Mouse (Mus musculus): ENCODE results near the gene Macrod2. TPM values are rescaled to one million over a fixed set of nuclear protein-coding genes. Genes with fewer than 3 reads are reported as not detected.
A peak's percentile ranks its signal among the peaks of the same experiment; 100 is the strongest.

Macrod2 gene
- polyA plus RNA-seq, 1 experiment from 2014 or later: 75.4 TPM

- H3K9me3 ChIP-seq: no peaks in the 10 kb centered on the region
- no peaks in the 10 kb centered on the region for H3K27me3 ChIP-seq
- no peaks in the 10 kb centered on the region for H3K36me3 ChIP-seq
- no peak overlapping the region for H3K9ac ChIP-seq (replicated peaks)
- no peak overlapping the region for H3K4me2 ChIP-seq (replicated peaks)
- 63% methylated on average over 3 of the region's 3 CpGs for WGBS
- ATAC-seq: peak; percentile 17; the same call in 1 of the 2 replicates
- no peak overlapping the region for H3K27ac ChIP-seq
- no peaks in the 10 kb centered on the region for H3K4me1 ChIP-seq (replicated peaks)
- no peak overlapping the region for H3K4me3 ChIP-seq (replicated peaks)
These were observed 435.0 kb downstream of the Macrod2 start for GRCm38 (mm10) chr2:140830086-140830485.

DNA sequence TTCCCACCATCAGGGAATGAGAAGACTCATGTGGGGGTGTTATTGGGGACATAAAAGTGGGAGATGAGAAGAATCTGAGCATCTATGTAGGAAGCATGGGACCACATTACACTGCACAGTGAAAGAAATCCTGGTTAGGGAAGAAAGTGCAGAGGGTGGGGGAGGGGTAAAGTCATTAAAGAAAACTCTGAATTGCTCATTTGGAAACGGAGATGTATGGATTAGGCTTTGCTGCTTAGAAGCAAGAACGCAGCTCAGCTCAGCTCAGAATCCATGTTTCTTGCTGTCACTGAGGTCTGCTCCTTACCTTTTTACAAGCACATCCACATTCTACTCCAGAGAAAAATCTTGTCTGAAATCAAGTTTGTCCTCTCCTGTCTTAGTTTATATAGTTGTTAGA lies 444.3 kb downstream of the Macrod2 start:
- peaks cover 13% of the 10 kb centered on the region for H3K4me1 ChIP-seq (replicated peaks)
- no peak overlapping the region for H3K4me3 ChIP-seq (replicated peaks)
- peak; percentile 48 for ATAC-seq
- 6% methylated on average over 2 of the region's 2 CpGs for WGBS
- H3K27ac ChIP-seq: no peak overlapping the region
- no peak overlapping the region for H3K4me2 ChIP-seq (replicated peaks)
- H3K9me3 ChIP-seq: no peaks in the 10 kb centered on the region
- no peaks in the 10 kb centered on the region for H3K27me3 ChIP-seq
- no peak overlapping the region for H3K9ac ChIP-seq (replicated peaks)
- no peaks in the 10 kb centered on the region for H3K36me3 ChIP-seq

GRCm38 (mm10) chr2:140839880-140840279 lies 444.8 kb downstream of the Macrod2 start:
- Histone ChIP-seq H3K27me3 (no peaks in the 10 kb centered on the region), H3K4me1 (replicated peaks) (peaks cover 13% of the 10 kb centered on the region), H3K4me3 (replicated peaks) (no peak overlapping the region), H3K4me2 (replicated peaks) (no peak overlapping the region), H3K9me3 (no peaks in the 10 kb centered on the region), H3K36me3 (no peaks in the 10 kb centered on the region), H3K27ac (no peak overlapping the region), H3K9ac (replicated peaks) (no peak overlapping the region)
- 30% methylated on average over 3 of the region's 3 CpGs for WGBS
- peak; percentile 93 for ATAC-seq

GRCm38 (mm10) chr2:140844030-140844429 lies 448.9 kb downstream of the Macrod2 start:
- Histone ChIP-seq H3K4me3 (replicated peaks) (no peak overlapping the region), H3K36me3 (no peaks in the 10 kb centered on the region), H3K27me3 (no peaks in the 10 kb centered on the region), H3K27ac (no peak overlapping the region), H3K9me3 (no peaks in the 10 kb centered on the region), H3K4me1 (replicated peaks) (peaks cover 13% of the 10 kb centered on the region), H3K4me2 (replicated peaks) (no peak overlapping the region), H3K9ac (replicated peaks) (no peak overlapping the region)
- WGBS: 84% methylated on average over 5 of the region's 5 CpGs
- no peak for ATAC-seq

GRCm38 (mm10) chr2:140847817-140848428 lies 452.8 kb downstream of the Macrod2 start:
- no peak for ATAC-seq

DNA sequence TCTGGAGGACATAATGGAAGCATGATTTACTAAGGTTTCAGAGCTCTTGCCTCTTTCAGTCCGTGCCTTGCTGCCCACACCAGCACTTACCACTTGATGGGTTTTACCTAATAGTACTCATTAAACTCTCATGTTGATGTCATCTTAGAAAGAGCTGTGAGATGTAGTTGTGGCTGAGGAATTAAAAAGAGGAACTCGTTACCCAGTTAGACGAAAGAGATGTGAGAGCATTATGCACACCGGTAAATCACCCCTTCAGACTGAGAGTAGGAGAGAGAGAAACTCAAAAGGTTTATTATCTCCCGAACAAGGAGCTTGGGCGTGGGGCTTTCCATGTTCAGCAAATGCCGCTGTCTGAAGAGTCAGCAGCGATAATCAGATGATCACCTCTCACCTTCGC lies 458.4 kb downstream of the Macrod2 start:
- Histone ChIP-seq H3K27me3 (no peaks in the 10 kb centered on the region), H3K4me3 (replicated peaks) (no peak overlapping the region), H3K4me2 (replicated peaks) (no peak overlapping the region), H3K36me3 (no peaks in the 10 kb centered on the region), H3K27ac (no peak overlapping the region), H3K9me3 (no peaks in the 10 kb centered on the region), H3K9ac (replicated peaks) (no peak overlapping the region), H3K4me1 (replicated peaks) (no peaks in the 10 kb centered on the region)
- no peak for ATAC-seq
- WGBS: 76% methylated on average over 9 of the region's 9 CpGs

More at GRCm38 (mm10) chr2:140847817-140848428, 452.8 kb downstream of the Macrod2 start:
- H3K27me3 ChIP-seq: no peaks in the 10 kb centered on the region
- H3K27ac ChIP-seq: no peak overlapping the region
- H3K9ac ChIP-seq (replicated peaks): no peak overlapping the region
- WGBS: 91% methylated on average over 5 of the region's 5 CpGs
- no peak overlapping the region for H3K4me2 ChIP-seq (replicated peaks)
- no peaks in the 10 kb centered on the region for H3K4me1 ChIP-seq (replicated peaks)
- H3K4me3 ChIP-seq (replicated peaks): no peak overlapping the region
- H3K9me3 ChIP-seq: no peaks in the 10 kb centered on the region
- no peaks in the 10 kb centered on the region for H3K36me3 ChIP-seq

DNA sequence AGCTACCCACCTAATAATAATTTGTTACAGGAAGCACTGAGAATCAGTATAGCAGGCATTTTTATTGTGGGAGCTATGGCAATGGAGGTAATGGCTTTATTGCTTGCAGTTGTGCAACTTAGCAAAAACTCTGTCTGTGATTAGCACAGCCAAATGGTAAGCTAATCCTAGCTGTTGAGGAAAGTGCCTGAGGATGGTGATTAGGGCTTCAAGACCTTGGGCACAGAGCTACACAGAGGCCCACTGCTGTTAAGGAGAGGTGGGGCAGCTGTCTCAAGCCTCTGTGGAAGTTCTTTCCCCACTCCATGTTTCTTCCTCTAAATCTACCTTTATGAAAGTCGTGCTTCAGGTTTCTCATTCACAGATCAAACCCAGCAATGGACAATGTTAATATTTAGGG lies 466.2 kb downstream of the Macrod2 start:
- no peak for ATAC-seq
- H3K9me3 ChIP-seq: no peaks in the 10 kb centered on the region
- no peaks in the 10 kb centered on the region for H3K27me3 ChIP-seq
- H3K27ac ChIP-seq: no peak overlapping the region
- H3K9ac ChIP-seq (replicated peaks): no peak overlapping the region
- H3K4me2 ChIP-seq (replicated peaks): no peak overlapping the region
- H3K36me3 ChIP-seq: no peaks in the 10 kb centered on the region
- H3K4me3 ChIP-seq (replicated peaks): no peak overlapping the region
- H3K4me1 ChIP-seq (replicated peaks): no peaks in the 10 kb centered on the region
- WGBS: 81% methylated on average over 1 of the region's 1 CpGs

DNA sequence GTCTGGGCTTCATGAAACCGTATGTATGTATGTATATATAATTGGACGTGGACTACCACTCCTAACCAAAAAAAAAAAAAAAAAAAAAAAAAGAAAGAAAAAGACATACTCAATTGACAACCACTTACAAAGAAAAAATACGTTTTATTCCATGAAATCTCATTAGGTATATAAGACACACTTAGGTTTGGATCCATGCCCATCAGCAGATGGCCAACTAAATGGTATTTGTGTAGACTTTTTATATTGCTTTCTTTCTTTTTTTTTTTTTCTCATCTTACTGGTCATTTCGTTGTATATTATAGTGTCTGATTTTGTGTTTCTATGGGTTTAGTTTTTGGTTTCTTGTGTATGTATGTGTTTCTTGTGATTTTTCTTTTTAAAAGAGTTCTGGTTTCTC lies 467.6 kb downstream of the Macrod2 start:
- Histone ChIP-seq H3K4me2 (replicated peaks) (no peak overlapping the region), H3K4me1 (replicated peaks) (no peaks in the 10 kb centered on the region), H3K27me3 (no peaks in the 10 kb centered on the region), H3K4me3 (replicated peaks) (no peak overlapping the region), H3K9me3 (no peaks in the 10 kb centered on the region), H3K27ac (no peak overlapping the region), H3K36me3 (no peaks in the 10 kb centered on the region), H3K9ac (replicated peaks) (no peak overlapping the region)
- WGBS: 87% methylated on average over 4 of the region's 4 CpGs
- no peak for ATAC-seq

GRCm38 (mm10) chr2:140865636-140866035 lies 470.5 kb downstream of the Macrod2 start:
- Histone ChIP-seq H3K4me2 (replicated peaks) (no peak overlapping the region), H3K9me3 (no peaks in the 10 kb centered on the region), H3K9ac (replicated peaks) (no peak overlapping the region), H3K4me3 (replicated peaks) (no peak overlapping the region), H3K4me1 (replicated peaks) (no peaks in the 10 kb centered on the region), H3K27ac (no peak overlapping the region), H3K36me3 (no peaks in the 10 kb centered on the region), H3K27me3 (no peaks in the 10 kb centered on the region)
- WGBS: 68% methylated on average over 1 of the region's 1 CpGs
- ATAC-seq: no peak

GRCm38 (mm10) chr2:140867116-140867515 lies 472.0 kb downstream of the Macrod2 start:
- Histone ChIP-seq H3K27me3 (no peaks in the 10 kb centered on the region), H3K9me3 (no peaks in the 10 kb centered on the region), H3K4me1 (replicated peaks) (no peaks in the 10 kb centered on the region), H3K4me3 (replicated peaks) (no peak overlapping the region), H3K36me3 (no peaks in the 10 kb centered on the region), H3K4me2 (replicated peaks) (no peak overlapping the region), H3K27ac (no peak overlapping the region), H3K9ac (replicated peaks) (no peak overlapping the region)
- WGBS: 95% methylated on average over 5 of the region's 5 CpGs
- no peak for ATAC-seq

- H3K9me3 ChIP-seq: no peaks in the 10 kb centered on the region
- no peak overlapping the region for H3K27ac ChIP-seq
- no peak overlapping the region for H3K9ac ChIP-seq (replicated peaks)
- ATAC-seq: no peak
- no peaks in the 10 kb centered on the region for H3K36me3 ChIP-seq
- no peaks in the 10 kb centered on the region for H3K27me3 ChIP-seq
- no peak overlapping the region for H3K4me3 ChIP-seq (replicated peaks)
- no peaks in the 10 kb centered on the region for H3K4me1 ChIP-seq (replicated peaks)
- no peak overlapping the region for H3K4me2 ChIP-seq (replicated peaks)
These were observed 490.1 kb downstream of the Macrod2 start for GRCm38 (mm10) chr2:140885176-140885575.

DNA sequence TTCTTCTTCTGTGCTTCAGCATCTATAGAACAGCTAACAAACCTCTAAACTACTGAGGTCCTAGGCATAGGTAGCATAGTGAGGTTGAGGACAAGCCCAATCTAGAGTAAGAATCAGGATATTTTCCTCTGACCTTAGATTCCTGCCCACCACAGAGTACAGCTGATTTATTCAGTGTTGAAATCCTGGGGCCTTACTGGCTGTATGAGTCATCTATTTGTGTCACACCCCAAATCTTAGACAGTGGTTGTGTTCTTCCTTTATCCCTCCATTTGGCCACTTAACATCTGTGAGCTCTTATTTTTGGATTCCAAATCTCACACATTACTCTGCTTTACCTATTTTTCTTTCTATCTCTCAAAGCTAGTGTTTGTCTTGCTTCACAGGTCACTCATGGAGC lies 495.6 kb downstream of the Macrod2 start:
- Histone ChIP-seq H3K9me3 (no peaks in the 10 kb centered on the region), H3K4me1 (replicated peaks) (no peaks in the 10 kb centered on the region), H3K4me3 (replicated peaks) (no peak overlapping the region), H3K9ac (replicated peaks) (no peak overlapping the region), H3K27me3 (no peaks in the 10 kb centered on the region), H3K27ac (no peak overlapping the region), H3K36me3 (no peaks in the 10 kb centered on the region), H3K4me2 (replicated peaks) (no peak overlapping the region)
- ATAC-seq: no peak

GRCm38 (mm10) chr2:140896396-140897082 lies 501.4 kb downstream of the Macrod2 start:
- WGBS: 89% methylated on average over 3 of the region's 3 CpGs

More at GRCm38 (mm10) chr2:140896396-140897082, 501.4 kb downstream of the Macrod2 start:
- Histone ChIP-seq H3K4me1 (replicated peaks) (no peaks in the 10 kb centered on the region), H3K4me3 (replicated peaks) (no peak overlapping the region), H3K36me3 (no peaks in the 10 kb centered on the region), H3K9ac (replicated peaks) (no peak overlapping the region), H3K4me2 (replicated peaks) (no peak overlapping the region), H3K27me3 (no peaks in the 10 kb centered on the region), H3K27ac (no peak overlapping the region), H3K9me3 (no peaks in the 10 kb centered on the region)
- ATAC-seq: no peak
